Mouse (Mus musculus) embryonic facial prominence, embryonic 13.5 days (tissue): Measurements from ENCODE around the gene Hcfc1r1. TPM values are rescaled to one million over a fixed set of nuclear protein-coding genes. Genes with fewer than 3 reads are reported as not detected.
A peak's percentile ranks its signal among the peaks of the same experiment; 100 is the strongest.

Experiments
- ATAC-seq: fragments of 200-750 bp; cut with Nextera tagmentation; 2 replicates; pipeline ENCODE4 v1.8.0; 2017; ENCODE audit warnings: low read depth; ENCODE audit not compliant: insufficient number of reproducible peaks, insufficient read depth, low FRiP score, low TSS enrichment
- H3K27ac ChIP-seq: fragments of 300-500 bp; sonication (generic); 2 replicates; pipeline ENCODE4 v1.5.1; 2015; ENCODE audit warnings: moderate library complexity, mild to moderate bottlenecking, inconsistent platforms
- H3K27me3 ChIP-seq: fragments of 300-500 bp; sonication (generic); 2 replicates; pipeline ENCODE4 v1.6.1; 2015; ENCODE audit warnings: mild to moderate bottlenecking, inconsistent platforms
- H3K36me3 ChIP-seq: fragments of 300-500 bp; sonication (generic); 2 replicates; pipeline ENCODE4 v1.6.1; 2015; ENCODE audit warnings: mild to moderate bottlenecking, inconsistent platforms
- H3K4me1 ChIP-seq: fragments of 300-500 bp; sonication (generic); 2 replicates; pipeline ENCODE4 v1.6.1; 2015; ENCODE audit warnings: inconsistent platforms
- H3K4me2 ChIP-seq: fragments of 300-500 bp; sonication (generic); 2 replicates; pipeline ENCODE4 v1.6.1; 2015; ENCODE audit warnings: moderate library complexity, mild to moderate bottlenecking, inconsistent platforms
- H3K4me3 ChIP-seq: fragments of 300-500 bp; sonication (generic); 2 replicates; pipeline ENCODE4 v1.5.1; 2015; ENCODE audit warnings: mild to moderate bottlenecking, inconsistent platforms
- H3K9ac ChIP-seq: fragments of 300-500 bp; sonication (generic); 2 replicates; pipeline ENCODE4 v1.6.1; 2015; ENCODE audit warnings: mild to moderate bottlenecking, inconsistent platforms
- H3K9me3 ChIP-seq: fragments of 300-500 bp; sonication (generic); 2 replicates; pipeline ENCODE4 v1.6.1; 2016; ENCODE audit warnings: inconsistent platforms
- WGBS: fragments of 180-500 bp; shearing (Covaris S2); methylation state at CpG from one replicate; pipeline ENCODE4 v1.1.7; 2015; ENCODE audit warnings: mixed read lengths; 5-methylcytosine and 5-hydroxymethylcytosine counted together
- polyA plus RNA-seq: library from polyadenylated mRNA; unstranded; fragments of >200 nt; fragmentation: Nextera tagmentation; extraction: Ambion mirVana; gene quantifications from 2 replicates; pipeline ENCODE4 v1.2.1, GENCODE M21; 2015

Gene Hcfc1r1
- polyA plus RNA-seq, 1 experiment from 2014 or later, result 79.4 TPM

GRCm38 (mm10) chr17:23676473-23677031 lies 3.2 kb downstream of the Hcfc1r1 start:
- peaks cover 58% of the 10 kb centered on the region for H3K27me3 ChIP-seq
- 2% methylated on average over 33 of the region's 37 CpGs for WGBS
- peak overlapping the region; percentile 73 for H3K9ac ChIP-seq

DNA sequence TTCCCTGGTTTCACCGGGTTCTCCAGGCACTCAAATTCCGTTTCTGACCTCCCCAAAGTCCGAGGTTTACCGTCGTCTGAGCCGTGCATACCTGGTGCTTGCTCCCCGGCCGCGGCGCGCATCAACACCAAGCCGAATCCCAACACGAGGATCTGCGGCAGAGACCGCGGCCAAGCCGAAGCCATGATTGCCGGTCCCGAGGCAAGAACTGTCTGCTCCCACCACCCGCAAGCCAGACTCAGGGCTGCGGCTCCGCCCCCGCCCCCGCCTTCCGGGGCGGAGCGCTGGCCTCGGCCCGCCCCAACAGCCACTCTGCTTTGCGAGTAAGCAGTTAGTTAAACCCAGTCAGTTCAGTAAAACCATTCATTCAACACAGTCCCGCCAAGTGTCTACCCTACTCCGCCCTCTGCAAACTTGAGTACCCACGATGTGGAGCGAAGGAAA lies 3.9 kb downstream of the Hcfc1r1 start, which contains the start of gene Tnfrsf12a:
Gene Tnfrsf12a, minus strand, starts transcription at position 233 of the 444 bp plus-strand sequence.
- H3K36me3 ChIP-seq, result no peaks in the 10 kb centered on the region
- peak; percentile 50 for ATAC-seq
- peaks cover 40% of the 10 kb centered on the region for H3K4me1 ChIP-seq
- no peak within 1 kb of the TSS; the same call in 1 of the 2 replicates for H3K27ac ChIP-seq
- H3K27me3 ChIP-seq, result peaks cover 65% of the 10 kb centered on the region
- H3K4me3 ChIP-seq, result peak within 1 kb of the TSS; percentile 58
- WGBS, result under 1% methylated on average over 34 of the region's 34 CpGs
- peak within 1 kb of the TSS; percentile 73 for H3K9ac ChIP-seq
- no peaks in the 10 kb centered on the region for H3K9me3 ChIP-seq
- H3K4me2 ChIP-seq, result peak within 1 kb of the TSS; percentile 97

More at GRCm38 (mm10) chr17:23676473-23677031, 3.2 kb downstream of the Hcfc1r1 start:
- no peaks in the 10 kb centered on the region for H3K36me3 ChIP-seq
- H3K9me3 ChIP-seq, result no peaks in the 10 kb centered on the region
- H3K27ac ChIP-seq, result no peak overlapping the region
- no peak for ATAC-seq
- peaks cover 40% of the 10 kb centered on the region for H3K4me1 ChIP-seq
- peak overlapping the region; percentile 58 for H3K4me3 ChIP-seq
- H3K4me2 ChIP-seq, result peak overlapping the region; percentile 97

DNA sequence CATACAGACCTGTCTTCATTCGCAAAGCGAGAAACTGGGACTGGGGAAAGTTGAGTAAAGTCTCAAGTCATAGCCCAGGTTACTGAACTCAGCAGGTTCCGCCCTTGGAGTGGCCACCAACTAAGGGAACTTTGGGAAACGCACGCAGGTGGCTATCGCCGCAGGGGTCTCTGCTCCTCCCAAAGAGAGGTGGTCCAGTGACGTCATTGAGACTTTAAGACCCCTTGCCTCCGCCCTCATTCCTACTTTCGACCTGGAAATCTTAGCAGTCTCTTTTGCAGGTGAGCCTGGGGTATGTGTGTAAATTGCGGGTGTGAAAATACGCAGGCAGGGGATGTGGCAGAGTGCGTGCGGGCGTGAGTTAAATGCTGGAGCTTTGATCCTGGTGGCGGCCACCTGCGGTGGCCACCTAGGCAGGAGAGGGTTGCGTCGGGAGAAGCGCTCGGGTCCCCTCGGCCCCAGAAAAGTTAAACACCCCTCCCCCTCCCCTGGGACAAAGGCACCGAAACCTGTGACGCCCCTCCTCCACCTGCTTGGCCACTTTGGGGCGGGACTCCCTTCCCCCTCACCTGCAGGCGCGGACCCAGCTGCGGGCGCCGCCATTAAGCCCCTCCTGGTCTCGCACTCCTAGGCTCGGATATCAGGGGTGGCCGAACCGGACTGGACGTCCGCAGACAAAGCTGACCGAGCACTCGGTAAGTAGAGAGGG lies 5.9 kb downstream of the Hcfc1r1 start, which contains the start of gene Cldn6:
Gene Cldn6, plus strand, starts transcription at position 123 of the 709 bp plus-strand sequence.
- H3K9ac ChIP-seq, result 0 out of 2 replicates have a peak within 1 kb of the TSS, but pooled peaks have one; percentile 49
- H3K36me3 ChIP-seq, result no peaks in the 10 kb centered on the region
- no peak for ATAC-seq
- peaks cover 85% of the 10 kb centered on the region for H3K27me3 ChIP-seq
- H3K9me3 ChIP-seq, result no peaks in the 10 kb centered on the region
- 2% methylated on average over 38 of the region's 38 CpGs for WGBS
- H3K4me2 ChIP-seq, result peak within 1 kb of the TSS; percentile 51
- peaks cover 47% of the 10 kb centered on the region for H3K4me1 ChIP-seq
- peak within 1 kb of the TSS; percentile 31 for H3K4me3 ChIP-seq
- H3K27ac ChIP-seq, result peak within 1 kb of the TSS; percentile 5; the same call in 1 of the 2 replicates

GRCm38 (mm10) chr17:23680336-23680735 lies 6.9 kb downstream of the Hcfc1r1 start:
- peak overlapping the region; percentile 51 for H3K4me2 ChIP-seq
- H3K36me3 ChIP-seq, result no peaks in the 10 kb centered on the region
- H3K9me3 ChIP-seq, result no peaks in the 10 kb centered on the region
- H3K9ac ChIP-seq, result 0 out of 2 replicates have a peak overlapping the region, but pooled peaks have one; percentile 49
- H3K4me3 ChIP-seq, result peak overlapping the region; percentile 31
- H3K4me1 ChIP-seq, result peaks cover 39% of the 10 kb centered on the region
- no peak for ATAC-seq
- peaks cover 94% of the 10 kb centered on the region for H3K27me3 ChIP-seq
- H3K27ac ChIP-seq, result no peak overlapping the region
- WGBS, result 65% methylated on average over 9 of the region's 9 CpGs

DNA sequence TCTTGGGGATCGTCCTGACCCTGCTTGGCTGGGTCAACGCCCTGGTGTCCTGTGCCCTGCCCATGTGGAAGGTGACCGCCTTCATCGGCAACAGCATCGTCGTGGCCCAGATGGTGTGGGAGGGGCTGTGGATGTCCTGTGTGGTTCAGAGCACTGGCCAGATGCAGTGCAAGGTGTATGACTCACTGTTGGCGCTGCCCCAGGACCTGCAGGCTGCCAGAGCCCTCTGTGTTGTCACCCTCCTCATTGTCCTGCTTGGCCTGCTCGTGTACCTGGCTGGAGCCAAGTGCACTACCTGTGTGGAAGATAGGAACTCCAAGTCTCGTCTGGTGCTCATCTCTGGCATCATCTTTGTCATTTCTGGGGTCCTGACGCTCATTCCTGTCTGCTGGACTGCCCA lies 7.7 kb downstream of the Hcfc1r1 start:
- ATAC-seq, result no peak
- Histone ChIP-seq H3K27me3 (peaks cover 87% of the 10 kb centered on the region), H3K4me1 (peaks cover 32% of the 10 kb centered on the region), H3K36me3 (no peaks in the 10 kb centered on the region), H3K9me3 (no peaks in the 10 kb centered on the region), H3K27ac (no peak overlapping the region), H3K9ac (no peak overlapping the region), H3K4me2 (peak overlapping the region; percentile 51), H3K4me3 (peak overlapping the region; percentile 31; the same call in 1 of the 2 replicates)
- 73% methylated on average over 10 of the region's 10 CpGs for WGBS

- peak overlapping the region; percentile 30; the same call in 1 of the 2 replicates for H3K4me3 ChIP-seq
These were observed 8.7 kb downstream of the Hcfc1r1 start for GRCm38 (mm10) chr17:23682092-23682491.

GRCm38 (mm10) chr17:23682530-23682929 lies 9.1 kb downstream of the Hcfc1r1 start:
- ATAC-seq, result no peak
- no peak overlapping the region for H3K27ac ChIP-seq
- peak overlapping the region; percentile 47 for H3K4me2 ChIP-seq
- peak overlapping the region; percentile 46; the same call in 1 of the 2 replicates for H3K9ac ChIP-seq
- 55% methylated on average over 3 of the region's 3 CpGs for WGBS
- peak overlapping the region; percentile 30 for H3K4me3 ChIP-seq
- no peaks in the 10 kb centered on the region for H3K36me3 ChIP-seq
- peaks cover 77% of the 10 kb centered on the region for H3K27me3 ChIP-seq
- H3K4me1 ChIP-seq, result peaks cover 22% of the 10 kb centered on the region
- H3K9me3 ChIP-seq, result no peaks in the 10 kb centered on the region

More at GRCm38 (mm10) chr17:23682092-23682491, 8.7 kb downstream of the Hcfc1r1 start:
- no peak overlapping the region for H3K27ac ChIP-seq
- H3K4me1 ChIP-seq, result peaks cover 24% of the 10 kb centered on the region
- no peaks in the 10 kb centered on the region for H3K36me3 ChIP-seq
- H3K27me3 ChIP-seq, result peaks cover 78% of the 10 kb centered on the region
- no peak overlapping the region for H3K9ac ChIP-seq
- no peak for ATAC-seq
- 59% methylated on average over 4 of the region's 4 CpGs for WGBS
- peak overlapping the region; percentile 47 for H3K4me2 ChIP-seq
- no peaks in the 10 kb centered on the region for H3K9me3 ChIP-seq

DNA sequence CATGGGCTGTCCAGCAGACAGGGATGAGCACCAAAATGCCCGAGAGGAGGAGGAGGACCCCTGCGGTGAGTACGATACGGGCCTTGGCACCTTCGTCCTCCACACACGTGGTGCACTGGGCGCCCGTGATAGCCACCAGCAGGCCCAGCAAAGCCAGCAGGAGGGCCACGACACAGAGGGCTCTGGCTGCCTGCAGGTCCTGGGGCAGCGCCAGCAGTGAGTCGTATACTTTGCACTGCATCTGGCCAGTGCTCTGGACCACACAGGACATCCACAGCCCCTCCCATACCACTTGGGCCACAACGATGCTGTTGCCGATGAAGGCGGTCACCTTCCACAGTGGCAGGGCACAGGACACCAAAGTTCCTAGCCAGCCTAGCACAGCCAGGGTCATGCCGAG lies 9.8 kb downstream of the Hcfc1r1 start:
- H3K36me3 ChIP-seq, result no peaks in the 10 kb centered on the region
- ATAC-seq, result no peak
- H3K27ac ChIP-seq, result peak overlapping the region; percentile 36
- peaks cover 71% of the 10 kb centered on the region for H3K27me3 ChIP-seq
- H3K4me3 ChIP-seq, result peak overlapping the region; percentile 30
- peak overlapping the region; percentile 46 for H3K9ac ChIP-seq
- H3K9me3 ChIP-seq, result no peaks in the 10 kb centered on the region
- H3K4me1 ChIP-seq, result peaks cover 19% of the 10 kb centered on the region
- H3K4me2 ChIP-seq, result peak overlapping the region; percentile 47
- WGBS, result 13% methylated on average over 15 of the region's 15 CpGs

GRCm38 (mm10) chr17:23683856-23684672 lies 10.7 kb downstream of the Hcfc1r1 start, which contains the start of gene Cldn9:
Gene Cldn9, minus strand, starts transcription at chr17:23684026.
- peaks cover 19% of the 10 kb centered on the region for H3K4me1 ChIP-seq
- H3K9me3 ChIP-seq, result no peaks in the 10 kb centered on the region
- H3K27ac ChIP-seq, result peak within 1 kb of the TSS; percentile 44
- 8% methylated on average over 15 of the region's 15 CpGs for WGBS
- H3K36me3 ChIP-seq, result no peaks in the 10 kb centered on the region
- peak within 1 kb of the TSS; percentile 47 for H3K4me2 ChIP-seq
- peak within 1 kb of the TSS; percentile 46 for H3K9ac ChIP-seq
- H3K4me3 ChIP-seq, result peak within 1 kb of the TSS; percentile 30
- peak; percentile 87 for ATAC-seq
- H3K27me3 ChIP-seq, result peaks cover 62% of the 10 kb centered on the region

DNA sequence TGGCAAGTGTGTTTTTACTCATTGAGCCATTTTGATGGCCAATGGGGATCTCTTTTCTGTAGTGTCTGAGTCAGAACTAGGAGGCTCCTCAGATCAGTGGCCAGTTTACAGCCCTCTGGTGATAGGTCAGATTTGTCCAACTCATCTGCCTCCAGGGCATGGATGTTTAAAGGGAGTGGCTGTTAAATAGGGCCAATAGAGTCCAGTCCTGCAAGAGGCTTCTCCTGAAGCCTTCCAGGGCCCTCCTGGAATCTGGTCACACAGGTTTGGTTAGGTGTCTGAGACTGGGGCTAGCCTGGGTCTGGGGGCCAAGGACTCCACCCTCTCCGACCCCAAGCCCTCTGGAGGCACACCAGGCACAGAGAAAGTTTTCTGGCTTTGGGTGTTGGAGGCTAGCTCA lies 21.1 kb downstream of the Hcfc1r1 start:
- H3K9me3 ChIP-seq, result no peaks in the 10 kb centered on the region
- WGBS, result 55% methylated on average over 1 of the region's 1 CpGs
- ATAC-seq, result no peak
- H3K36me3 ChIP-seq, result no peaks in the 10 kb centered on the region
- peaks cover 25% of the 10 kb centered on the region for H3K27me3 ChIP-seq
- H3K9ac ChIP-seq, result no peak overlapping the region
- no peak overlapping the region for H3K27ac ChIP-seq
- H3K4me1 ChIP-seq, result peaks cover 4% of the 10 kb centered on the region; the same call in 1 of the 2 replicates
- no peak overlapping the region for H3K4me3 ChIP-seq
- H3K4me2 ChIP-seq, result no peak overlapping the region

- Histone ChIP-seq H3K36me3 (no peaks in the 10 kb centered on the region), H3K4me1 (peaks cover 7% of the 10 kb centered on the region; the same call in 1 of the 2 replicates), H3K27me3 (peaks cover 38% of the 10 kb centered on the region), H3K27ac (no peak overlapping the region), H3K4me3 (no peak overlapping the region), H3K4me2 (no peak overlapping the region), H3K9ac (no peak overlapping the region), H3K9me3 (no peaks in the 10 kb centered on the region)
- ATAC-seq, result no peak
- WGBS, result 4% methylated on average over 3 of the region's 3 CpGs
These were observed 22.4 kb downstream of the Hcfc1r1 start for GRCm38 (mm10) chr17:23695801-23696200.
